Mouse (Mus musculus) myocyte (in vitro differentiated cells): ENCODE measurements around the gene Pycr1. TPM values are rescaled to one million over a fixed set of nuclear protein-coding genes. Genes with fewer than 3 reads are reported as not detected.
A peak's percentile ranks its signal among the peaks of the same experiment; 100 is the strongest.

Source experiments
- H3K27me3 ChIP-seq: one replicate; pipeline ENCODE4 v1.6.1; 2011; ENCODE audit not compliant: control insufficient read depth, insufficient read depth, insufficient read length
- H3K36me3 ChIP-seq: one replicate; pipeline ENCODE4 v1.6.1; 2011; ENCODE audit not compliant: control insufficient read depth, insufficient read depth
- H3K4me2 ChIP-seq: one replicate; pipeline ENCODE4 v1.6.1; 2011; ENCODE audit warnings: low read depth, control low read depth
- H3K4me3 ChIP-seq: one replicate; pipeline ENCODE4 v1.5.1; 2011; ENCODE audit warnings: mild to moderate bottlenecking, control low read depth, moderate library complexity
- H3K79me2 ChIP-seq: one replicate; pipeline ENCODE4 v1.6.1; 2011; ENCODE audit not compliant: control insufficient read depth, insufficient read depth
- H3ac ChIP-seq: one replicate; pipeline ENCODE4 v1.6.1; 2011; ENCODE audit not compliant: control insufficient read depth, insufficient read length
- CEBPB ChIP-seq: IDR thresholded peaks from 2 replicates; pipeline ENCODE4 v1.6.1; 2011; ENCODE audit warnings: mild to moderate bottlenecking, moderate library complexity; ENCODE audit not compliant: poor library complexity, insufficient read depth, severe bottlenecking
- E2F4 ChIP-seq: IDR thresholded peaks from one replicate; pipeline ENCODE4 v1.6.1; 2011; ENCODE audit warnings: mild to moderate bottlenecking, control low read depth, moderate library complexity; ENCODE audit not compliant: insufficient read depth
- MAX ChIP-seq: IDR thresholded peaks from one replicate; pipeline ENCODE4 v1.6.1; 2011; ENCODE audit warnings: low read depth, mild to moderate bottlenecking, control low read depth
- MYOD1 ChIP-seq, 3 experiments: IDR thresholded peaks; one replicate each; pipeline ENCODE4 v1.6.1; 2011; ENCODE audit warnings: control low read depth in 2 of 3, low read depth in 2 of 3, mild to moderate bottlenecking in 2 of 3, moderate library complexity in 1 of 3; ENCODE audit not compliant: insufficient read length in 2 of 3, control insufficient read depth in 1 of 3
- MYOG ChIP-seq, 3 experiments: IDR thresholded peaks; one replicate each; pipeline ENCODE4 v1.6.1; 2011; ENCODE audit warnings: control low read depth in 2 of 3, low read depth in 2 of 3, mild to moderate bottlenecking in 2 of 3; ENCODE audit not compliant: insufficient read length in 2 of 3, control insufficient read depth in 1 of 3, insufficient read depth in 1 of 3
- POLR2A ChIP-seq: IDR thresholded peaks from one replicate; pipeline ENCODE4 v1.6.1; 2011; ENCODE audit warnings: low read depth, mild to moderate bottlenecking, control low read depth, moderate library complexity; ENCODE audit not compliant: insufficient read length
- POLR2AphosphoS2 ChIP-seq: IDR thresholded peaks from one replicate; pipeline ENCODE4 v1.6.1; 2011; ENCODE audit warnings: low read depth, control low read depth; ENCODE audit not compliant: insufficient read length
- REST ChIP-seq: IDR thresholded peaks from one replicate; pipeline ENCODE4 v1.6.1; 2011; ENCODE audit warnings: mild to moderate bottlenecking, control low read depth, moderate library complexity; ENCODE audit not compliant: insufficient read depth, insufficient read length
- SRF ChIP-seq: IDR thresholded peaks from one replicate; pipeline ENCODE4 v1.6.1; 2011; ENCODE audit warnings: low read depth; ENCODE audit not compliant: control insufficient read depth, insufficient read length
- TCF12 ChIP-seq: IDR thresholded peaks from one replicate; pipeline ENCODE4 v1.6.1; 2011; ENCODE audit warnings: mild to moderate bottlenecking, control low read depth; ENCODE audit not compliant: poor library complexity, insufficient read depth, severe bottlenecking
- TCF3 ChIP-seq: IDR thresholded peaks from one replicate; pipeline ENCODE4 v1.6.1; 2011; ENCODE audit warnings: low read depth, control low read depth; ENCODE audit not compliant: insufficient read length
- USF1 ChIP-seq: IDR thresholded peaks from one replicate; pipeline ENCODE4 v1.6.1; 2011; ENCODE audit warnings: low read depth, mild to moderate bottlenecking, control low read depth, moderate library complexity
- polyA plus RNA-seq: library from polyadenylated mRNA; unstranded; fragments of >200 nt; fragmentation: generic; extraction: Trizol; gene quantifications from one replicate; pipeline ENCODE4 v1.2.1, GENCODE M21; 2012; ENCODE audit warnings: missing spikeins

Gene Pycr1
- polyA plus RNA-seq, 1 experiment = 56.9 TPM

- Histone ChIP-seq H3K4me3 (peak overlapping the region; percentile 68), H3K27me3 (no peaks in the 10 kb centered on the region), H3ac (no peak overlapping the region), H3K36me3 (peaks cover 17% of the 10 kb centered on the region), H3K4me2 (peak overlapping the region; percentile 94), H3K79me2 (peaks cover 74% of the 10 kb centered on the region)
- 0 out of 2 replicates have a peak, but pooled peaks have one; percentile 4 for TF ChIP-seq CEBPB
- no peak for TF ChIP-seq TCF12
Observed at GRCm38 (mm10) chr11:120630401-120630871, 13.1 kb downstream of the Pycr1 start.

DNA sequence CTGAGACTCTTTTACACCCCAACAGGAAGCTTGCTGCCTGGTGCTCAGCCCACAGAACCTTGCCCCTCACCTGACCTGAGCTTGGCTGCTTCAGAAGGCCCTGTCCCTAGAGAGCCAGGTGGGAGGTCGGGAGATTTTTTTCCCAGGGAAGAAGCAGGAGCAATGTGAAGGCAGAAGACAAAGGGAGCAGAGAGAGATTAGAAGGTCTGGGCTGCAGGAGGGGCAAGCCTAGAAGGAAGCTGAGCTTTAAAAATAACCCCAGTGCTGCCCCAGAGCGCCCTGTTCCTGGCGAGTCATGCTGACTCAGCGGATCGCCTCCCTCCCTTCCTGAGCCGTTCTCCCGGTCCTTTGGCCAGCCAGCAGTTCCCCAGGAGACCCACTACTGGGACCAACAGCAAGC, 13.7 kb downstream of the Pycr1 start:
- Histone ChIP-seq H3ac (no peak overlapping the region), H3K36me3 (peaks cover 17% of the 10 kb centered on the region), H3K79me2 (peaks cover 78% of the 10 kb centered on the region), H3K4me3 (peak overlapping the region; percentile 68), H3K27me3 (no peaks in the 10 kb centered on the region), H3K4me2 (peak overlapping the region; percentile 94)
- no peak for TF ChIP-seq USF1
- no peak for TF ChIP-seq POLR2A
- TF ChIP-seq REST = no peak
- TF ChIP-seq TCF3 = no peak
- TF ChIP-seq MYOG (IDR thresholded peaks at IDR 0.05; ENCODE audit: control insufficient read depth in 1 of 3, insufficient read depth in 1 of 3, insufficient read length in 2 of 3, low read depth in 2 of 3) = no peak
- no peak for TF ChIP-seq MYOD1 (IDR thresholded peaks at IDR 0.05; ENCODE audit: control insufficient read depth in 1 of 3, insufficient read length in 2 of 3, low read depth in 2 of 3)
- no peak for TF ChIP-seq POLR2AphosphoS2
- no peak for TF ChIP-seq SRF
- no peak for TF ChIP-seq E2F4
- TF ChIP-seq TCF12 = no peak
- TF ChIP-seq MAX = no peak
- no peak for TF ChIP-seq CEBPB

DNA sequence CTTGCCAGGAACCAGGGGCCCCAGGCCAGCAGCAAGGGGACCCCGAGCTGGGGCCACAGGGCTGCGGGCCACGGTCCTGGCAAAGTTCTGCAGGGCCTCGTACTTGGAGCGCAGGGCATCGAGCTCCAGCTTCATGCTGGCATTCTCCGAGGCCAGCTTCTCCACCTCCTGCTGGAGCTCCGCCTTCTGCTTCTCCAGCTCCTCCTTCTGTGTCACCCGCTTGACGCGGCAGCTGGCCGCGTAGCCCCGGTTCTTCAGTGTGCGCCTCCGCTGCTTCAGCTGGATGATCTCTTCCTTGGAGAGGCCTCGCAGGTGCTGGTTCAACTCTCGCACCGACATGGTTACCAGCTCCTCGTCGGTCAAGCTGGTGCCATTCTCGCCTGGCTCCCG, 14.2 kb downstream of the Pycr1 start:
- peaks cover 17% of the 10 kb centered on the region for H3K36me3 ChIP-seq
- TF ChIP-seq MAX = no peak
- no peak for TF ChIP-seq POLR2AphosphoS2
- TF ChIP-seq USF1 = no peak
- no peak for TF ChIP-seq SRF
- TF ChIP-seq E2F4 = no peak
- no peak for TF ChIP-seq TCF3
- no peak for TF ChIP-seq TCF12
- TF ChIP-seq POLR2A = no peak
- TF ChIP-seq REST = no peak
- TF ChIP-seq CEBPB = no peak
- no peak for TF ChIP-seq MYOG (IDR thresholded peaks at IDR 0.05; ENCODE audit: control insufficient read depth in 1 of 3, insufficient read depth in 1 of 3, insufficient read length in 2 of 3, low read depth in 2 of 3)
- no peak for TF ChIP-seq MYOD1 (IDR thresholded peaks at IDR 0.05; ENCODE audit: control insufficient read depth in 1 of 3, insufficient read length in 2 of 3, low read depth in 2 of 3)
- H3K27me3 ChIP-seq = no peaks in the 10 kb centered on the region
- H3ac ChIP-seq = no peak overlapping the region
- peak overlapping the region; percentile 68 for H3K4me3 ChIP-seq
- peak overlapping the region; percentile 94 for H3K4me2 ChIP-seq
- H3K79me2 ChIP-seq = peaks cover 78% of the 10 kb centered on the region

DNA sequence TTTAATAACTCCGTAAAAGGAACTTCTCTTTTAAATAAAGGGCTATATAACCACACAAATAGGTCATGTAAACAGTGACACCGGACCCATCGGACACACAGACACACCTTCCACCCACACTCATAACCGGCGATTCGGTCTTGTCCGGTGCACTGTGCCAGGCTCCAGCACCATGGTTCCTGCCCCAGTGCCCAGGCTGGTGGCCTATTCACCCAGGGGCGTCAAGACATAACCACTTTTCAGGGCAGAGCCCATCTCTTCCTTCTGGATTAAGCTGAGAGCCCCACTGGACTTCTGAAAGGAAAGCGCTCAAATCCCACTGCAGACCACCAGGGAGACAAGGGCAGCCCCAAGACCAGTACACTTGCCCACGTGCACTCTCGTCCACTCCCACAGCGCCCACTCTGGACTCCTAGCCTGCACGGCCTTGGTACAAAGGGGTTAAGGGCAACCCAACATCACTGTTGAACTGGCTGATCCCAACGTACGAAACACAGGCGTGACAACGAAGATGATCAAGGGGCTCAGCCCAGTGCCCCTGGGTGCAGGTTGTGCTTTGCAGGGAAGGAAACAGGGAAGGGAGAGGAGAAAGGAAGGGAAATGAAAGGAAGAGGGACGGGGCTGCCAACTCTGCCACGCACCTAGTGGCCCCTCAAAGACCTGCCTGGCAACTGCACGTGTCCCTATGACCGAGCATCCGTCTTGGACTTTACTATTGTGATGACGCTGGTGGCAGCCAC, 14.8 kb downstream of the Pycr1 start:
- Histone ChIP-seq H3K27me3 (no peaks in the 10 kb centered on the region), H3ac (no peak overlapping the region), H3K79me2 (peaks cover 78% of the 10 kb centered on the region), H3K4me3 (no peak overlapping the region), H3K36me3 (peaks cover 17% of the 10 kb centered on the region), H3K4me2 (no peak overlapping the region)
- TF ChIP-seq TCF3 = no peak
- no peak for TF ChIP-seq MAX
- no peak for TF ChIP-seq MYOG (IDR thresholded peaks at IDR 0.05; ENCODE audit: control insufficient read depth in 1 of 3, insufficient read depth in 1 of 3, insufficient read length in 2 of 3, low read depth in 2 of 3)
- TF ChIP-seq MYOD1 (IDR thresholded peaks at IDR 0.05; ENCODE audit: control insufficient read depth in 1 of 3, insufficient read length in 2 of 3, low read depth in 2 of 3) = no peak
- no peak for TF ChIP-seq TCF12
- no peak for TF ChIP-seq E2F4
- no peak for TF ChIP-seq USF1
- TF ChIP-seq REST = no peak
- TF ChIP-seq CEBPB = no peak
- no peak for TF ChIP-seq POLR2A
